Mouse (Mus musculus) adrenal gland, adult 10 weeks (tissue): ENCODE data around the gene Ift20. TPM values are rescaled to one million over a fixed set of nuclear protein-coding genes. Genes with fewer than 3 reads are reported as not detected.

Experiments used
- polyA plus RNA-seq: library from polyadenylated mRNA; stranded (reverse); fragments of 350-450 nt; fragmentation: Illumina TruSeq; extraction: RNeasy Lipid Tissue Mini Kit (QIAGEN cat#74804); gene quantifications from one replicate; pipeline ENCODE4 v1.2.3, GENCODE M21; 2014; ENCODE audit warnings: low read depth, low replicate concordance

The Ift20 gene
- 50.4 TPM for polyA plus RNA-seq

DNA sequence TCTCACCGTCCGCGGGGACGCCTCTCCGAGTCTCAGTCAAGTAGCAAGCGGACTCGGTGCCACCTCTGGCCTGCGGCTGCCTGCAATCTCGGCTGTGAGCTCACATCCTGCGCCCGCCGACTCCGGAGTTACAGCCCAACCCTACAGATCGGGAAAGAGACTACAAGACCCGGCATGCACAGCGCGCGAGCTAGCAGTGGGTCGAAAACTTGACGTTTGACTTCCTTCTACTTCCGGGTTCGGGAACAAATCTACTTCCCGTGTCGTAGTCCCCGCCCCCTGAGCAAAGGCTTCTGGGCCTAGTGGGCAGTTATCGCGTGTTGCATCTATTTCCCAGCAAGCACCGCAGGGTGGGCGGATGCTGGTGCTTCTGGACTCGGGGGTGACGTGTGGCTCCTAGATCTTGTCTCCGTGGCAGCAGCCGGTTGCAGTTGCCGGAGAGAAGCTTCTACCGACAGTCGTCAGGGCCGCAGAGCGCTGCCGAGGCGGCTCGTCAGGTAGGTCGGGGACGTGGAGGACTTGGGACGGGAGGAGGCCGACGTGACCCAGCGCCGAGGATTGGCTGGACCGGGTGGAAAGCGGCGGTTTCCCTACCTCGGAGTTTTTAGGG lies at the start of gene Ift20, which contains the start of gene Tnfaip1:
Ift20 (plus strand) TSS at position 282 of the 610 bp plus-strand sequence.
Tnfaip1 (minus strand) TSS at position 253 of the 610 bp plus-strand sequence.

DNA sequence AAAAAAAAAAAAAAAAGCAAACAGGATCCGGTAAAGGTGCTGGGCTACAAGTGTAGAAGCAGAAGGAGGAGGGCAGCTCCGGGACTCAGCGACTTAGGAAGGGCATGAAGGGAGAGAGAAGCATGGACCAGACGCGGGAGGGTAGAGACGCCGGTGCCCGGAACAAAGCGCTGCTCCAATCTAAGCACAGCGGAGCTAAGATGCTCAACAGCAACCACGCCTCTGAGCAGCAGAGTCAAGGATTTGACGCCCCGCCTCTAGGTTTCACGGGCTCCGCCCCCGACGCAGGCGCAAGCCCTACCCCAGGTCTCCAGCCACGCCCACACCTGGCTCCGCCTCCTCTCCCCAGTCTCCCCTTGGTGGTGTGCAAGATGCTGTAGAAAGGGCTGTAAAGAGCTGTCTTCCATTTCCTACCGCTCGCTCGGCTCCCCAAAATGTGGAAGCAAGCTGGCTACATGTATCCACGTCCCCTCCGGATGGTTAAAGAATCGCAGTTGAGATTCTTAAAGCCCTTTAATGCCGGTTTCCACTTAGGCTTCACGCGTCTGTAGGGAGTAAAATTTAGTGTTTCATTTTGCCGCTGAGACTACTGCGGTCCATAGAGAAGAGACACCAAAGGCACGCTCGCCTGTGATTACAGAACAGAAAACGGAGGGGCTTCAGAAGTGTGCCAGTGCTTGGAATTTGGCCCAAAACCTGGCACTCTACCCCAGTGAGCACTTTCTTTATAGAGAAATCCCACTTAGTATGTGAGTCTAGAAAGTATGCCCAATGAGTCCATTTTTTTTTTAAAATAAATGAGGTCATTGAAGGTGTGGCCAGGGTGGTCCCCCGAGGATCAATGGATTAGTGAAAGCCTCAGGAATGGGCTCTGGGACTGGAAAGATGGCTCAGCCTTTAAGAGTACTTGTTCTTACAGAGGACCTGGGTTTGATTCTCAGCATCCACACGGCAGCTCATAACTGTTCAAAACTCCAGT lies 38.3 kb upstream of the Ift20 start, which contains the start of gene Sarm1:
Sarm1 (minus strand) TSS at position 211 of the 979 bp plus-strand sequence.

DNA sequence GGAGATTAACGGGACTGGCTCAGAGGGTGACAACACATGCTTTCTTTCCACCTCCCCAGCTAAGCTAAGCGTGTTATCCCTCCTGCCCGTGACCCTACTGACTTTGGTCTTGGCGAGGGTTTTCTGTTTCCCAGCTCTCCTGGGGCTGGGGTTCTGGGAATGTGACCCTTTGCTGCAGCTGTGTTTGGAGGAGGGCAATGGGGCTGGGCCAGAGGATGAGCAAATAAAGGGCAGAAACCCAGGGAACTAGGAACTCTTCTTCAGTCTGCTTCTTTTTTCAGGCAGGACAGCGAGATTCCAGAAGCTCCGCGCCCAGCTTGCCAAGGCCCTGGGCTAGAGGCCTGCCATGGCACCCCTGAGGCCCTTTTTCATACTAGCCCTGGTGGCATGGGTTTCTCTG lies 37.2 kb upstream of the Ift20 start, which contains the start of gene Vtn:
Vtn (plus strand) TSS at position 88 of the 400 bp plus-strand sequence.

DNA sequence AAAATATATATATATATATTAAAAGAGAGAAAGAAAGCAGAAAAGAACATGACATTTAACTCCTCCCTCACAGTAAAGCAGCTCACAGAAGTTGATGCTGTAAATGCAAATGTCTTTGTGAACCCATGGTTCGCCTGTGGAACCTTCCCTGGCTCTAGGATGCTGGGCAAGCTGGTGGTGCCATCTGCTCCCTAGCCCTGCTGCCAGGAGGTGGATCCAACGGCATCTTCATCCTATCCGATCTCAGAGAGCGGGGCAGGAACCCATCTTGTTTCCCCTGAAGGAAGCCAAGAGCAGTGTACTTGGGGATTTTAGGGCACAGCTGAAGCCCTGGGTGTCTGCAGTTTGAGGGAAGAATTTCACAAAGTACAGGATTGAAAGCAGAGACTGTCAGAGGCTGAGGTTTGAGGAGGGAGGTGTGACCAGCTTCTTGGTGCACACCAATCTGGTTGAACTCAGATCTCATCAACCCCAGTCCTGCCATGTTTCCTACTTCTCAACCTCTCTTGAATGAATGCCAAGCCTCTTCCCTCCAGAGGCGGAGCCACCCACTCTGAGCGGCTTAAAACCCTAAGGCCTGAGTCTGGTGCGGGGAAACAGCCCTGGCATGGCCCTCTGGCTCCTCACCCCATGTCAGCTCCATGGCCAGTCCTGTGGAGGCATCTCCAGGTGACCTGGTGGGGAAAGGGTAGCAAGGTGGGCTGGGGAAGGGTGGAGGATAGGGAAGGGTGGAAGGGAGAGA lies 33.1 kb upstream of the Ift20 start, which contains the start of gene Sebox:
Sebox (plus strand) TSS at position 539 of the 742 bp plus-strand sequence.

DNA sequence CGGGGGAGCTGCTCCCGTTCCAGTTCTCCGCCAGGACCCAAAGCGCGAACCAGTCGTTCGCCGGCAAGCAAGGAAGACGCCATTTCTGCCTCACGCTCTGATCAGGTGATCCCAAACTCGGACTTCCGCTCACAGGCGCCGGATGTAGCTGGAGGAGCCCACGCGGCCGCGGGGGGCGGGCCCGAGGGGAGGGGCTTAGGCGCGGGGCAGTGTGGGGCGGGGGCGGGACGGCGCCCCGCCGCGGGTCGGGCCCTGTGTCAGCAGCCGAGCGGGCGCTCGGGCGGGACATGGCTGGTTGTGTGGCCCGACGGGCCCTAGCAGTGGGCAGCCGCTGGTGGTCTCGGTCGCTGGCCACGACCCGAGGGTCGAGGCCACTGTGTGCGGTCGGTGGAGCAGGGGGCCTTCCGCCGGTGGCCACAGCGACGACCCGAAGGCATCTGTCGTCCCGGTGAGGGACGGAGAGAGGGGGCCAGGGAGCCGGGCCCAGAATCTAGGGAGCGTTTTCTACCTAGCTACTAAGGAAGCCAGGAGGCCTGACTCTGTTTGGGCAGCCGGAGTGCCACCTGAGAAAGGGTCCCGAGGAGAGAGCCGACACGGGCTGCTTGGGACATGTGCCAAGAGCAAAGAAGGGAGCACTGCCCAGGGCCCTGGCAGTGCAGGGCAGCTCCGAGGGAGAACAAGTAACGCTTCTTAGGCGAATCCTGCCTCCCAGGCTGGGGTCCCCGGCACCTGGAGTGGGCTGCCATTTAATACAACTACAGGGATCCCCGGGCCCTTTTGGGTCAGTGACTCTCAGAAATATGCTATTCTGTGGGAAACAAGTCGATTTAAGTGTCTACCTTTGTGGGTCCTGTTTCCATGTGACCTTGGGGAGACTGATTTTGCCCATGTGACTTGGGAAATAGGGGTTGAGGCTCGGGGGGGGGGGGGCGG lies 23.9 kb upstream of the Ift20 start, which contains the start of the genes Tmem199 and Poldip2:
Tmem199 (minus strand) TSS at position 148 of the 933 bp plus-strand sequence.
Poldip2 (plus strand) TSS at position 169 of the 933 bp plus-strand sequence.

DNA sequence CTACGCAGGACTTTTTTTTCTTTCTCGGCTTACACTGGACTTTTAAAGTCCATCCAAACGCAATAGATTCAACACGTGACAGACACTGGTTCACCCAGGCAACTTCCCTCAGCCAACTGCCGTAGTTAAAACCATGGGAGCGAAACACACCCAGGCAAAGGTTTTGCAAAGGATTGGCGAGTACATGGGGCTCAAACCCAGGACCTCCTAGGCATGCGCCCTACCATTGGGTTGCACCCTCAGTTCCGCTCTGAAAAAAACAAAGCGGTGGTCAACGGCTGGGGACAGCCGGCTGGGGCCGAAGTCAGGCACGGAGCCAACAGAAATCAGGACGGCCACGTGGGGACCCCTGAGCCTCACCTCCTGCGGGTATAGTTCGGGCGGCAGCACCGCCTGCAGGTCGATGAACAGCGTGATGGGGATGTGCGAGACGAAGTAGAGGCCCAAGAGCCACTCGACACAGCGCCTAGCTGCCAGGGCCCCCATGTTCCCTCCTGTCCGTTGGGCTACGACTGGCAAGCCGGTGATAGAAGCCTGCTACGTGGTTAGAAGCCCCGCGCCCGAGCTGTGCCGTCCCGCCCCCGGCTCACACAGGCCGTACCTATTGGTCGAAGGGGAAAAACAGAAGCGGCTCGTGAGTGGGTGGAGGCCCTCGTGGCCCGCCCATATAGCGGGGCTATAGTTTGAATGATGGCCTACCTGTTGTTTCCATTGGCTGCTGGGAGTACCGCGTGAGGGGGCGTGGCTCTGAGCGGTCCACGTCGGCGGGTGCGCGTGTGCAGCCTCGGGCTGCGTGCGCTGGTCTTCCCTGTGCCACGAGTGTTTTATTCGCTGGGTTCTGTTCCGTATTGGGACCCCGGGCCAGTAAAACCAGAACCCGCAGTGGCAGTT lies 14.3 kb downstream of the Ift20 start, which contains the start of gene Tmem97:
Tmem97 (minus strand) TSS at position 610 of the 891 bp plus-strand sequence.

Other genes with a start within 250 kb of the Ift20 start
- gene BC030499, start 245.5 kb upstream of the Ift20 start, polyA plus RNA-seq: 0.58 TPM
- gene Spag5, start 234.8 kb upstream of the Ift20 start, polyA plus RNA-seq: 2.7 TPM
- 7.2 TPM for gene Aldoc, start 213.4 kb upstream of the Ift20 start, polyA plus RNA-seq
- 5.2 TPM for gene Pigs, start 207.9 kb upstream of the Ift20 start, polyA plus RNA-seq
- gene Unc119, start 192.9 kb upstream of the Ift20 start, polyA plus RNA-seq: 5.7 TPM
- gene Foxn1, start 149.8 kb upstream of the Ift20 start, polyA plus RNA-seq: not detected
- not detected for gene Slc13a2, start 114.1 kb upstream of the Ift20 start, polyA plus RNA-seq
- gene Slc46a1, start 70.7 kb upstream of the Ift20 start, polyA plus RNA-seq: 1.5 TPM
- gene Sarm1, start 38.6 kb upstream of the Ift20 start, polyA plus RNA-seq: 0.23 TPM
- not detected for gene Vtn, start 37.3 kb upstream of the Ift20 start, polyA plus RNA-seq
- gene Sebox, start 32.9 kb upstream of the Ift20 start, polyA plus RNA-seq: not detected
- 31.2 TPM for gene Tmem199, start 24.2 kb upstream of the Ift20 start, polyA plus RNA-seq
- 30.6 TPM for gene Poldip2, start 24.2 kb upstream of the Ift20 start, polyA plus RNA-seq
- 25.8 TPM for gene Tnfaip1, start within 50 bp of the Ift20 start, polyA plus RNA-seq
- 19.9 TPM for gene Tmem97, start 14.4 kb downstream of the Ift20 start, polyA plus RNA-seq
- gene Nlk, start 161.0 kb downstream of the Ift20 start, polyA plus RNA-seq: 117 TPM
- gene Ccnq, start 215.4 kb downstream of the Ift20 start, polyA plus RNA-seq: 12.2 TPM